Mouse (Mus musculus) intestine, embryonic 16.5 days (tissue): Measurements from ENCODE around the gene Tph1. TPM values are rescaled to one million over a fixed set of nuclear protein-coding genes. Genes with fewer than 3 reads are reported as not detected.
"Not testable (repeated sequence)": the region's sequence is repeated elsewhere in the genome, so short reads cannot be mapped to it uniquely, and the experiment has no call there.

Experiments
- ATAC-seq: fragments of 200-750 bp; cut with Nextera tagmentation; 2 replicates; pipeline ENCODE4 v1.8.0; 2017; ENCODE audit warnings: moderate TSS enrichment, moderate library complexity
- H3K27ac ChIP-seq: fragments of 300-500 bp; sonication (generic); 2 replicates; pipeline ENCODE4 v1.5.1; 2014; ENCODE audit warnings: mild to moderate bottlenecking, low read length
- H3K27me3 ChIP-seq: fragments of 300-500 bp; sonication (generic); replicated peaks from 2 replicates; pipeline ENCODE4 v1.6.1; 2014; ENCODE audit warnings: low read length, control low read depth, mixed read lengths; ENCODE audit not compliant: control insufficient read depth, insufficient read depth
- H3K36me3 ChIP-seq: fragments of 300-500 bp; sonication (generic); 2 replicates; pipeline ENCODE4 v1.6.1; 2014; ENCODE audit warnings: low read length, control low read depth; ENCODE audit not compliant: control insufficient read depth, insufficient read depth
- H3K4me1 ChIP-seq: fragments of 300-500 bp; sonication (generic); 2 replicates; pipeline ENCODE4 v1.6.1; 2014; ENCODE audit warnings: low read length, control low read depth, mixed read lengths; ENCODE audit not compliant: control insufficient read depth, insufficient read depth
- H3K4me2 ChIP-seq: fragments of 300-500 bp; sonication (generic); 2 replicates; pipeline ENCODE4 v1.6.1; 2014; ENCODE audit warnings: low read depth, low read length, control low read depth
- H3K4me3 ChIP-seq: fragments of 300-500 bp; sonication (generic); 2 replicates; pipeline ENCODE4 v1.5.1; 2014; ENCODE audit warnings: mild to moderate bottlenecking, low read length
- H3K9ac ChIP-seq: fragments of 300-500 bp; sonication (generic); 2 replicates; pipeline ENCODE4 v1.6.1; 2014; ENCODE audit warnings: low read depth, low read length
- H3K9me3 ChIP-seq: fragments of 300-500 bp; sonication (generic); 2 replicates; pipeline ENCODE4 v1.6.1; 2016; ENCODE audit warnings: low read length, control low read depth; ENCODE audit not compliant: control insufficient read depth
- WGBS: fragments of 180-500 bp; shearing (Covaris S2); extraction: QIAGEN DNeasy Blood & Tissue Kit; methylation state at CpG from one replicate; pipeline ENCODE4 v1.1.7; 2014; 5-methylcytosine and 5-hydroxymethylcytosine counted together
- polyA plus RNA-seq: library from polyadenylated mRNA; unstranded; fragments of >200 nt; fragmentation: Nextera tagmentation; extraction: Ambion mirVana; gene quantifications from 2 replicates; pipeline ENCODE4 v1.2.1, GENCODE M21; 2015

Gene Tph1
- polyA plus RNA-seq, 1 experiment from 2014 or later = 2.6 TPM

GRCm38 (mm10) chr7:46700521-46701025 is 28.2 kb upstream of the Tph1 start:
- Histone ChIP-seq H3K4me3 (no peak overlapping the region), H3K27ac (no peak overlapping the region), H3K27me3 (no peaks in the 10 kb centered on the region), H3K4me1 (no peaks in the 10 kb centered on the region), H3K9ac (no peak overlapping the region), H3K9me3 (no peaks in the 10 kb centered on the region), H3K36me3 (peaks cover 31% of the 10 kb centered on the region), H3K4me2 (no peak overlapping the region)
- ATAC-seq = no peak
- WGBS = 87% methylated on average over 6 of the region's 6 CpGs

DNA sequence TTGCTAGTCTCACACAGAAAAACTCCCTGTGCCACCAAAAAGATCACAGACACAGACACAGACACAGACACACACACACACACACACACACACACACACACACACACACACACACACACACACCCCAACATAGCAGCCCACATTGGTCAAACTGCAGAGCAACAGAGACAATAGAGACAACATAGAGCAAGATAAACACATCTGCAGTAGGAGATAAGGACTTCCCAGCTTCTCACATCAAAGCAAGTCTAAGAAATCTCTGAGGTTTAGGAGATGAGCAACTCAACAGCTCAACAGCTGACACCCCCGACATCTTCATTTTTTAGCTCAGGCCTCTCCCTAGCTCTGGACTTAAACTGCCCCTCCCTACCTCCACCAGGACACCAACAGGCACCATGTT is 24.4 kb upstream of the Tph1 start:
- Histone ChIP-seq H3K36me3 (peaks cover 22% of the 10 kb centered on the region), H3K4me1 (no peaks in the 10 kb centered on the region), H3K4me2 (no peak overlapping the region), H3K27me3 (no peaks in the 10 kb centered on the region), H3K9me3 (no peaks in the 10 kb centered on the region), H3K4me3 (no peak overlapping the region), H3K27ac (no peak overlapping the region), H3K9ac (no peak overlapping the region)
- no peak for ATAC-seq
- whole genome bisulfite sequencing = 67% methylated on average over 1 of the region's 1 CpGs

- 82% methylated on average over 5 of the region's 5 CpGs for WGBS
- no peak for ATAC-seq
- no peaks in the 10 kb centered on the region for H3K4me1 ChIP-seq
Observed at GRCm38 (mm10) chr7:46686827-46687226, 14.5 kb upstream of the Tph1 start.

GRCm38 (mm10) chr7:46680732-46681131 is 8.4 kb upstream of the Tph1 start:
- Histone ChIP-seq H3K27ac (no peak overlapping the region), H3K4me1 (no peaks in the 10 kb centered on the region), H3K9me3 (no peaks in the 10 kb centered on the region), H3K27me3 (no peaks in the 10 kb centered on the region), H3K4me2 (no peak overlapping the region), H3K36me3 (no peaks in the 10 kb centered on the region), H3K9ac (no peak overlapping the region), H3K4me3 (no peak overlapping the region)
- ATAC-seq = no peak

More at GRCm38 (mm10) chr7:46686827-46687226, 14.5 kb upstream of the Tph1 start:
- Histone ChIP-seq H3K4me3 (no peak overlapping the region), H3K9ac (no peak overlapping the region), H3K36me3 (peaks cover 5% of the 10 kb centered on the region; the same call in 1 of the 2 replicates), H3K4me2 (no peak overlapping the region), H3K27ac (no peak overlapping the region), H3K9me3 (no peaks in the 10 kb centered on the region), H3K27me3 (no peaks in the 10 kb centered on the region)

- not testable (repeated sequence) for H3K27me3 ChIP-seq, H3K4me1 ChIP-seq, H3K9ac ChIP-seq, ATAC-seq, H3K9me3 ChIP-seq, H3K4me3 ChIP-seq, H3K4me2 ChIP-seq, H3K36me3 ChIP-seq, H3K27ac ChIP-seq
- WGBS = 80% methylated on average over 7 of the region's 7 CpGs
Observed at GRCm38 (mm10) chr7:46679044-46679443, 6.7 kb upstream of the Tph1 start.

DNA sequence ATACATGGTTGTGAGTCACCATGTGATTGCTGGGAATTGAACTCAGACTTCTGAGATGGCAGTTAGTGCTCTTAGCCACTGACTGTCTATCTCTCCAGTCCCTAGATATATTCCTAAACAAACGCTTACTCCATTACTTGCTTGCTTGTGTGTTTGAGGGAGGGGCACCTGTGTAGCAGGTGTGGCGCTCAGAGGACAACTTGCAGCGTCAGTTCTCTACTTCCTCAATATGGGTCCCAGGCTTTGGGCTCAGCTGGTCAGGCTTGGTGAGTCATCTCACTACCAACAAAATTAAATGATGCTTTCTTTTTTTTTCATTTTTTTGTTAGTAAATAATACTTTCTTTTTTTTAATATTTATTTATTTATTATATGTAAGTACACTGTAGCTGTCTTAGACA is 6.1 kb upstream of the Tph1 start:
- H3K4me3 ChIP-seq = no peak overlapping the region
- H3K36me3 ChIP-seq = no peaks in the 10 kb centered on the region
- no peak overlapping the region for H3K4me2 ChIP-seq
- no peak overlapping the region for H3K27ac ChIP-seq
- 74% methylated on average over 3 of the region's 3 CpGs for WGBS
- no peak overlapping the region for H3K9ac ChIP-seq
- H3K9me3 ChIP-seq = no peaks in the 10 kb centered on the region
- no peak for ATAC-seq
- H3K27me3 ChIP-seq = no peaks in the 10 kb centered on the region
- no peaks in the 10 kb centered on the region for H3K4me1 ChIP-seq

GRCm38 (mm10) chr7:46676808-46677360 is 4.5 kb upstream of the Tph1 start:
- Histone ChIP-seq H3K27me3 (no peaks in the 10 kb centered on the region), H3K27ac (no peak overlapping the region), H3K4me2 (no peak overlapping the region), H3K9me3 (no peaks in the 10 kb centered on the region), H3K4me3 (no peak overlapping the region), H3K36me3 (no peaks in the 10 kb centered on the region), H3K9ac (no peak overlapping the region), H3K4me1 (no peaks in the 10 kb centered on the region)
- WGBS = 44% methylated on average over 5 of the region's 5 CpGs
- no peak for ATAC-seq

GRCm38 (mm10) chr7:46675886-46676285 is 3.5 kb upstream of the Tph1 start:
- ATAC-seq = no peak
- Histone ChIP-seq H3K36me3 (no peaks in the 10 kb centered on the region), H3K27me3 (no peaks in the 10 kb centered on the region), H3K4me1 (no peaks in the 10 kb centered on the region), H3K9ac (no peak overlapping the region), H3K27ac (no peak overlapping the region), H3K4me2 (no peak overlapping the region), H3K9me3 (no peaks in the 10 kb centered on the region), H3K4me3 (no peak overlapping the region)
- 76% methylated on average over 8 of the region's 8 CpGs for WGBS

DNA sequence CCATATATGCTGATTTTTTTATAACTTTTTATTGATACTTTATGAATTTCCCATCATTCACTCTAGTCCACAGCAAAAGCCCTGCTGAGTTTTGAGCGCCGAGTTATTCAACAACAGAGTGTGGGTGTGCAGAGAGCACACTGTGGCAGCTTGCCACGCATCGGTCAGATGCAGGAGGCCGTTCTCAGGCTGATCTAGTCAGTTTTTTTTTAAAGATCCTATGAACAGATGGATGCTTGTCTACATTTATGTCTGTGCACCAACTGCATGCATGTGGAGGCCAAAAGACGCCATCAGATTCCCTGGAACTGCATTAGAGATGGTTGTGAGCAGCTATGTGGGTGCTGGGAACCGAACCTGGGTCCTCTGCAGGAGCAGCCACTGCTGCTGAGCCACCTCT is 2.7 kb upstream of the Tph1 start:
- no peak overlapping the region for H3K9ac ChIP-seq
- ATAC-seq = no peak
- no peak overlapping the region for H3K4me2 ChIP-seq
- H3K27me3 ChIP-seq = no peaks in the 10 kb centered on the region
- H3K4me3 ChIP-seq = no peak overlapping the region
- H3K27ac ChIP-seq = no peak overlapping the region
- H3K4me1 ChIP-seq = no peaks in the 10 kb centered on the region
- 91% methylated on average over 7 of the region's 7 CpGs for WGBS
- H3K36me3 ChIP-seq = no peaks in the 10 kb centered on the region
- no peaks in the 10 kb centered on the region for H3K9me3 ChIP-seq

- Histone ChIP-seq H3K9ac (no peak overlapping the region), H3K4me2 (peak overlapping the region; percentile 35), H3K27me3 (peaks cover 11% of the 10 kb centered on the region; the same call in 1 of the 2 replicates), H3K36me3 (no peaks in the 10 kb centered on the region), H3K27ac (no peak overlapping the region), H3K4me3 (no peak overlapping the region), H3K4me1 (0 out of 2 replicates have a peak, but pooled peaks cover 2% of the 10 kb centered on the region), H3K9me3 (no peaks in the 10 kb centered on the region)
- 1% methylated on average over 21 of the region's 21 CpGs for WGBS
- ATAC-seq = no peak
Observed at GRCm38 (mm10) chr7:46667256-46667655, 5.1 kb downstream of the Tph1 start.
